Mouse (Mus musculus) E14TG2a.4 (cell line): ENCODE data around the gene Kcnmb4.
A peak's percentile ranks its signal among the peaks of the same experiment; 100 is the strongest.

ENCODE experiments used
- H3K27me3 ChIP-seq: 2 replicates; pipeline ENCODE4 v1.6.1; 2014; ENCODE audit warnings: low read length, control low read depth; ENCODE audit not compliant: insufficient read depth
- H3K36me3 ChIP-seq: 2 replicates; pipeline ENCODE4 v1.6.1; 2014; ENCODE audit warnings: low read length, control low read depth; ENCODE audit not compliant: insufficient read depth
- H3K4me1 ChIP-seq: replicated peaks from 2 replicates; pipeline ENCODE4 v1.6.1; 2014; ENCODE audit warnings: low read depth, low read length, control low read depth
- H3K4me3 ChIP-seq: replicated peaks from 2 replicates; pipeline ENCODE4 v1.5.1; 2014; ENCODE audit warnings: mild to moderate bottlenecking, low read length
- H3K9me3 ChIP-seq: 2 replicates; pipeline ENCODE4 v1.6.1; 2014; ENCODE audit warnings: low read length, control low read depth
- CTCF ChIP-seq: conservative IDR thresholded peaks from 2 replicates; pipeline ENCODE4 v1.5.1; 2014; ENCODE audit warnings: low read length
- NANOG ChIP-seq: IDR thresholded peaks from 2 replicates; pipeline ENCODE4 v1.6.1; 2014; ENCODE audit warnings: borderline replicate concordance, low read length, mixed read lengths
- POU5F1 ChIP-seq: IDR thresholded peaks from 2 replicates; pipeline ENCODE4 v1.6.1; 2014; ENCODE audit warnings: low read length, borderline replicate concordance

Kcnmb4 gene

GRCm38 (mm10) chr10:116386391-116386885 is 87.2 kb downstream of the Kcnmb4 start:
- TF ChIP-seq POU5F1 (no peak), NANOG (no peak)
- peaks cover 15% of the 10 kb centered on the region; the same call in 1 of the 2 replicates for H3K27me3 ChIP-seq

GRCm38 (mm10) chr10:116384401-116384800 is 89.3 kb downstream of the Kcnmb4 start:
- Histone ChIP-seq H3K9me3 (no peaks in the 10 kb centered on the region), H3K4me3 (no peak overlapping the region), H3K36me3 (no peaks in the 10 kb centered on the region), H3K27me3 (peaks cover 15% of the 10 kb centered on the region; the same call in 1 of the 2 replicates), H3K4me1 (peaks cover 57% of the 10 kb centered on the region)
- TF ChIP-seq CTCF (no peak), POU5F1 (no peak), NANOG (no peak)

More at GRCm38 (mm10) chr10:116386391-116386885, 87.2 kb downstream of the Kcnmb4 start:
- no peaks in the 10 kb centered on the region for H3K36me3 ChIP-seq
- H3K4me1 ChIP-seq = peaks cover 48% of the 10 kb centered on the region
- no peaks in the 10 kb centered on the region for H3K9me3 ChIP-seq
- H3K4me3 ChIP-seq = no peak overlapping the region

GRCm38 (mm10) chr10:116382826-116383685 is 90.6 kb downstream of the Kcnmb4 start:
- Histone ChIP-seq H3K9me3 (no peaks in the 10 kb centered on the region), H3K4me3 (no peak overlapping the region), H3K4me1 (peaks cover 57% of the 10 kb centered on the region), H3K36me3 (no peaks in the 10 kb centered on the region), H3K27me3 (peaks cover 10% of the 10 kb centered on the region; the same call in 1 of the 2 replicates)
- peak; percentile 80 for TF ChIP-seq NANOG
- TF ChIP-seq POU5F1 = no peak

- H3K4me3 ChIP-seq = no peak overlapping the region
- H3K9me3 ChIP-seq = no peaks in the 10 kb centered on the region
- no peaks in the 10 kb centered on the region; the same call in 1 of the 2 replicates for H3K27me3 ChIP-seq
- no peaks in the 10 kb centered on the region for H3K36me3 ChIP-seq
- TF ChIP-seq NANOG = no peak
- no peak for TF ChIP-seq CTCF
- TF ChIP-seq POU5F1 = no peak
- H3K4me1 ChIP-seq = peaks cover 13% of the 10 kb centered on the region
Measured at GRCm38 (mm10) chr10:116376853-116377252, 96.8 kb downstream of the Kcnmb4 start.

- TF ChIP-seq CTCF (no peak), POU5F1 (no peak), NANOG (no peak)
- H3K9me3 ChIP-seq = peaks cover 4% of the 10 kb centered on the region; the same call in 1 of the 2 replicates
- no peaks in the 10 kb centered on the region for H3K36me3 ChIP-seq
- H3K4me3 ChIP-seq = no peak overlapping the region
- no peaks in the 10 kb centered on the region; the same call in 1 of the 2 replicates for H3K27me3 ChIP-seq
- H3K4me1 ChIP-seq = peaks cover 15% of the 10 kb centered on the region
Measured at GRCm38 (mm10) chr10:116374111-116374510, 99.6 kb downstream of the Kcnmb4 start.

GRCm38 (mm10) chr10:116370991-116371725 is 102.5 kb downstream of the Kcnmb4 start:
- Histone ChIP-seq H3K36me3 (no peaks in the 10 kb centered on the region), H3K4me1 (peaks cover 15% of the 10 kb centered on the region), H3K4me3 (no peak overlapping the region), H3K9me3 (peaks cover 4% of the 10 kb centered on the region; the same call in 1 of the 2 replicates), H3K27me3 (no peaks in the 10 kb centered on the region; the same call in 1 of the 2 replicates)
- no peak for TF ChIP-seq CTCF
- peak; percentile 78; the same call in 1 of the 2 replicates for TF ChIP-seq POU5F1
